Mouse (Mus musculus) neutrophil, adult 5-6 weeks (primary cell): ENCODE measurements around the gene Lrrtm3. TPM values are rescaled to one million over a fixed set of nuclear protein-coding genes. Genes with fewer than 3 reads are reported as not detected.

Experiments used
- ATAC-seq: fragments of 151-379, 151-347 bp; 2 replicates; pipeline ENCODE4 v1.8.0; 2017; ENCODE audit warnings: mild to moderate bottlenecking, moderate TSS enrichment; ENCODE audit not compliant: insufficient number of reproducible peaks, poor library complexity, low FRiP score, severe bottlenecking; ENCODE audit errors: extremely low read depth
- total RNA-seq: library from RNA; stranded (forward); fragments of 200-1000 nt; gene quantifications from 2 replicates; pipeline ENCODE4 v1.2.3, GENCODE M21; 2017

The Lrrtm3 gene
- not detected in 2 replicates for total RNA-seq

DNA sequence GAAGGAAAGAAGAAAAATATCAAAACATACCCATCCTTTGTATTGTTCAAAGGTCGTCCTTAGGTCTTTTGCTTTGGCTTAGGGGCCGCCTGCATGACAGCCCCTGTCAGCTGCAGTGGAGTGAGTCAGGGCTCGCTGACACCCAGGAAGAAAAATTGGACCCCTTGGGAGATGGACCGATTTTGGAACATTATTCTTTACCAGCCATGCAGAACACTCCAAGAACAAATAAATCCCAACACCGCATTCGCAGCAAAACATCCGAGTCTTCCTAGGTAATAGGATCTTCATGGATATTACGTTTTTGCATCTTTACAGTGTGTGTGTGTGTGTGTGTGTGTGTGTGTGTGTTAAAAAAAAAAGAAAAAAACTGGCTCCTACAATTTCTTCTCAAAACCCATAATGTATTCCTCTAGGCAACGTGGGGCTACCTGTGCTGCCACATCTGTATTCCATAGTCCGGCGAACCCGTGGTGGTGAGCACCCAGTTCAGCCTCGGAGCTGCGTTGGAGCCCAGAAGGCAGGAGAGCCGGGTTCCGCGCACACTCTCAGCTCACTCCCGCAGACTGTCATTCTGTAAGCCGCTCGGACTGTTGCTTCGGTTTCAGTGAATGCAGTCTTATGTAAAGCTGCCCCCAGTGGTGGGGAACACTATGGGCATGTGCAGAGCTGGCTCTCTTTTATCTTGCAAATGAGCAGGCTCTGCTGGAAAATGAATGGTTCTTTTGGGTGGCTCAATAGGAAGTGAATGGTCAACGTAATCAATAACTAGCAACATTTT is at the start of gene Lrrtm3:
TSS of gene Lrrtm3 (minus strand) at position 598 of the 781 bp plus-strand sequence.
- ATAC-seq, result no peak

- ATAC-seq, result no peak
Observed at GRCm38 (mm10) chr10:64135481-64135880, 45.4 kb upstream of the Lrrtm3 start.

DNA sequence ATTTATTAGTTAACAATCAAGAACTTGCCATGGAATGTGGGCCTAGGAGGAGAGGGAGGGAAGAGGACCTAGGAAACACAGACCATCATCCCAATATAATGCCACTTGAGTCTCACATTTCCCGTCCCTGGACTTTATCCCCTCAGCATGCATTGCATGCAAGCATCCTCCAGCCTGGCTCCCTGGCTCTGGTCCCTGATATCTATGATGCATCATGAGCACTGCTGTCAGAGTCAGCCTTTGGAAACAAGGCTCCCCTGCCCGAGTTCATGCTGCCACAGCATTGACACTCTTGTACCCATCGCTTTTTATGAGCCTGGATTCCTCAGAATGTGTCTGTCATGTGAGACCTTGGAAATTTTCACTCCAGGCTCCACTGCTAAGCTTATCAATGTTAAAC is 43.4 kb upstream of the Lrrtm3 start:
- no peak for ATAC-seq

DNA sequence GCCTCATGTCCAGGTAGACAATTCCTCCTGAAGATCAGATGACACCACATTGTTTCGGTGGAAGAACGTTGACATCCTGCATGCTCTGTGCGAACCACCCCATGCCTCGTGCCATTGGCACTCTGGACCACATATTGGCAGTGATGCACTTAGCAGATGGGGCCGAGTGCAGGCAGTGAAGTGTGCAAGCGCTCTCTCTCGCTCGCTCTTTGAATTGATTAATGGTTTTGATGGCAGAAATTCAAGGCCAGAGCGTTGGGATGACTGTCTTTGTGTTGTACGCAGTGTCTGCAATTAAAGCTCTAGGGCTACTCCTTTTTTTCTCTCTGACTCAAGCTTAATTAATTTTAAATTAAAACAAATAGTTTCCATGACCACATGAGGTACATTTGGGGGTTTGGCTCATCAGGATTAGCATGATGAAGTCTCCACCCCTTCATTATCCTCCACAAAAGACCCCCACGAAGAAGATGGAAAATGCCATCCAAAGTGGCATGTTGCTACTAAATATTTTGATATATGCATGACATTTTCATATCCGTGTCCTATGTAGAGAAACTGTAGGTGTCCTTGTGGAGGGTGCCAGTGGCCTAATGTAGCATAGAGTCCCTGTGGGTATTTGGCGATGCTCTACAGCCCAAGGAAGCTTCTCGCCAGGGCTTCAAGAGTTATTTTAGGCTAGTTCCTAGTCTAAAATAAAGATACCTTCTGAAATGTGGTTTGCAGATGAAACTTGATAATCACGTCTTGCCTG is 40.5 kb upstream of the Lrrtm3 start:
- no peak for ATAC-seq

DNA sequence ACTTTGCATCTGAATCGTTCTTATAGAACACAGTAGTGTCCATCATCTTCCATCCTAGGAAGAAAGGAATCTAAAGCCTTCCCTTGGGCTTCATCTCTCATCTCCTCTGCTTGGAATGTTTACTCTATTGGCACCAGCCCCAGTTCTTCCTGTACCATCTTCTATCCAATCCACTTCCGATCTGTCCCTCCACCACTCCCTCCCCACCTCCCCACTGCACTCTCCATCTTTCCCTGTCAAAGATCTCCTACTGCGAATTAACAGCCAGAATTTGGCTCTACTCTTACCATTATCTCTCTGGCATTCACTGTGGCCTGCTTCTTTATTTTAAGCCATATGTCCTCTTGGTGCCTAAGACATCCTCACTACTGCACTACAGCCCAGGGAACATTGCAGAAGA is 28.8 kb upstream of the Lrrtm3 start:
- no peak for ATAC-seq

DNA sequence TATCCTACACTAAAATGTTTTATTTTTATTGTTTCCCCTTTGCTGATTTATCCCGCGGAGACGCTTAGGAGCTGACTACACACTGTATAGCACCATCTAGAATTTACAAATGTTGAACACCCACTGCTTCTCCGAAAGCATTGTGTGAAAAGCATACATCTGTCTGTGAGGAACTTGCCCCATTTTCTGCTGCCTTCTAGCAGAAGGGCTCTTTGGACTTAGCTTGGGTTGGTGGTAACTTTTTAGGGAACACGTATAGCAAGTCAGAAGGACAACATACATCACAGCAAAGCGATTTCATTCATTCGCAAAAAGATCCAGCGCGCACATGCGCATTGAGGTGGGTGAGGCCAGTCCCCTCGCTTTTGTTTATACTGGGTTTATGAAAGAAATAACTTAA is 25.2 kb upstream of the Lrrtm3 start:
- no peak for ATAC-seq

- no peak for ATAC-seq
Observed at GRCm38 (mm10) chr10:64096532-64096931, 6.5 kb upstream of the Lrrtm3 start.

- no peak for ATAC-seq
Observed at GRCm38 (mm10) chr10:64088774-64089460, 1.2 kb downstream of the Lrrtm3 start.

DNA sequence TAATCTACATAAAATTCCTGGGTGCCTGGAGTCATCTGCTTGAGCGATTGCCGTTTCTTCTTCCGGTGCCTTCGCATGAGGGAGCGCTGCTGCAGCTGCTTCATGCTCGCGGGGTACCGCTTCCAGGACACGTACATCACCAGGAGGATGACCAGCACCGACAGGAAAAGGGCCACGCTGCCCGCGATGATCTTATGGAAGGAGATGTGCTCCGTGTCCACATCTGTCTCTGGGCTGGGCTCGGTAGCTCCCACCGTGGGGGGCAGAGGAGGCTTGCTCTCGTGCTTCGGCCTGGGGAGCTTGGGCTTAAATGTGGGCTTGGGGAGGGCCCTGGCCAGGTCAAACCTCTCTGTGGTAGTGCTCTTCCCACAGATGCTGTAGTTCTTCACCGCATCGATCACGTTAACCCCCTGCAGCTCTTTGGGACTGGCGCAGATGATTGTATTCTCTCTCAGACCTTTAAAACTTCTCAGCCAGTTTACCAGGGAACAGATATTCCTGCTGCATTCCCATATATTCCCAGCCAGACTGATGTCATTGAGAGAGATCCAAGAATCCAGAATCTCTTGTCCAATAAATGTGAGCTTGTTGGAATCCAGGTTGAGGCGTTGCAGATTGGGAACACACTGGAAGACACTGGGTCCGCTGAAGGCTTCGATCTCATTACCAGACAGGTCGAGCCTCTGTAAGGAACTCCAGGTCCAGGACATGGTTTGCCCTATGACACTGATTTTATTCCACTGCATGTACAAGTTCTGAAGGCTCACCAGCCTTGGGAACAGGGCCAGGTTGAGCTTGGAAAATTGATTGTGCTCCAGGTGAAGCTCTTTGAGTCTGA is 1.9 kb downstream of the Lrrtm3 start:
- ATAC-seq, result no peak

GRCm38 (mm10) chr10:64087521-64087920 is 2.6 kb downstream of the Lrrtm3 start:
- no peak for ATAC-seq

- no peak for ATAC-seq
Observed at GRCm38 (mm10) chr10:64086567-64087391, 3.3 kb downstream of the Lrrtm3 start.

- no peak for ATAC-seq
Observed at GRCm38 (mm10) chr10:64086183-64086566, 3.9 kb downstream of the Lrrtm3 start.

DNA sequence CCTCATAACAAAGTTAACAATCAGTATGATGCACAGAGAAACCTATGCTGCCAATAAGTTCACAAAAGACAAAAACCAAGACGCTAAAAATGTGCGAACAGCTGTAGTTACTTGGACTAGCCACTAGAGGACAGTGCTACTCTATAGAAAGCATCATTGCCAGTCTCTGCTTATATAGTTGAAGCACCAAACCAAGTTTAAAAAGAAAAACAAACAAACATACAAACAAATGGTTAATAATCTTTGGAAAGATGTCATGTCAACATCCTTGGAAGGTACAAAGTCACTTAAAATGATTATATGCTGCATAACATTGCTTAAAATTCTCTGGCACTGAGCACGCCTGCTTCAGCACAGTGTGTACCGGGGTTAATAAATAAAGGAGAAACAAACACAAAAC is 5.6 kb downstream of the Lrrtm3 start:
- no peak for ATAC-seq

DNA sequence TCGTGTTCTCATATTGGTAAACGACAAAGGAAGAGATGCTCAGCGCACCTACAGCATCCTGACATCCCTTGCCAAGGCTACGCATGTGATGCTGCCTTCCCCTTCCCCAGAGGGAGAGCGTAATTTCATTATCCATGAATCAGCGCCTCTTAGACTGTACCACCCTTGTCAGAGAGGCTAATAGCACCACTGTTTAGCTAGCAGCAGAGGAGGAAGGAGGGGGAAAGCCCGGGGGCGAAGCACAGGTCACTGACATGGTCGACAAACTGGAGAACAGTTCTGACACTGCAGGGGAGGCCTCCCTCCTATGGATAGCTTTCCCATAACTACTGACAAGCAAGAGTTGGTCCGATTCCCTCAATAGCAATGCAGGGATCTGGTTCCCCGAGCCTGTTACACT is 6.3 kb downstream of the Lrrtm3 start:
- ATAC-seq, result no peak

- ATAC-seq, result no peak
Observed at GRCm38 (mm10) chr10:64082345-64082744, 7.7 kb downstream of the Lrrtm3 start.

DNA sequence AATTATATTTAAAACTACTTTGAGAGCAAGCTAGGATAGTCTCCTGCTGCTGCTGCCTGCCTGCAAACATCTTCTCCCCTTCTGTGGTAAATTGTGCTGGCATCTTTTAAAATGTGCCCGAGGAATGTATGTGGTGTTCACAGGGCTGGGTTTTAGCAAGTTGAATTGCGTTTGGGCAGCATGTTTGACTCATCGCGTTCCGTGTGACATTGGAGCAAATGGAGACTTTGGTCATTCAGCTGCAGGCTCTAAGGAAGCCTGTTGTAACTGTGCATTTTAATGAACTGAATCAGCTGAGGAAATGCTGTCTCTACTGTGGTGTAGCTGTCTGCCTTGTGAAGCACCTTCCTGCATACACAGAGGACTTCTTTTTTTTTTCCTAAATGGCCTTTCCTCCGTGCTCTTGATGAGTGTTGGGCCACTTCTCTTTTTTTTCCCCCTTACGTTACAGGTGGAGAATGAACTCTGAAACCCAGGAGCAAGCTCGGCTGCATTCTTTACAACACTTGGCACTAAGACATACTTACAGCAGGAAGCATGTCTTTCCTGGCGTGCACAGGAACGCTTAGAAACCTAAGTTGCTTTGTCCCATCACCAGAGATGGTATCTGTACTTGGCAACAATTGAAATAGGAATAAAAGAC is 13.5 kb downstream of the Lrrtm3 start:
- ATAC-seq, result no peak

GRCm38 (mm10) chr10:64075944-64076343 is 14.1 kb downstream of the Lrrtm3 start:
- no peak for ATAC-seq

GRCm38 (mm10) chr10:64063704-64064103 is 26.4 kb downstream of the Lrrtm3 start:
- ATAC-seq, result no peak
